Mouse (Mus musculus): ENCODE data around the gene Krt84. TPM values are rescaled to one million over a fixed set of nuclear protein-coding genes. Genes with fewer than 3 reads are reported as not detected.

Krt84 gene
- total RNA-seq, 1 experiment = not detected

DNA sequence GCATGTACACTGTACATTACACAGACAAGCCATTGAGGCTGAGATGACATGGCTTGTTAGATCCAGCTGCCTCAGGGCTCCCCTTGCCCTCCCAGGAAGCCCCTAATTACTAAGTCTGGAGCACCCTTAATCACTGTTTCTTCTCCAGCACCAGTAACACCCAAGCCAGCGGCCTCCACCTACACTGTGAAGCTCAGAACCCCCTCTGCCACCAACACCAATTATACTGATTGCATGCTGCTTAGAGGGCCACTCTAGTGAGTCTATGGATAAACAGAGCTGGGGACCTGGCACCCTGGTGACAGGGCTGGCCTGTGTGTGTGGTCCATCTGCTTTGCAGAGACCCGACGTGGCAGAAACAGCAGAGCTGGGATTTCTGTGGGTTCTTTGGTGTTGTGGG lies 11.9 kb upstream of the Krt84 start:
- no peaks in the 10 kb centered on the region for H3K36me3 ChIP-seq (ENCODE audit: control insufficient read depth, insufficient read depth, low read length, poor library complexity, severe bottlenecking)
- peaks cover 0 to 5% of the 10 kb centered on the region in 2 experiments; a peak in 1 of 4 replicates for H3K4me1 ChIP-seq (ENCODE audit: control insufficient read depth in 2 of 2, insufficient read depth in 2 of 2, low read length in 2 of 2, poor library complexity in 1 of 2)
- no peak overlapping the region for H3K9ac ChIP-seq (ENCODE audit: insufficient read depth, low read depth, low read length, poor library complexity, severe bottlenecking)
- no peaks in the 10 kb centered on the region for H3K9me3 ChIP-seq (ENCODE audit: control insufficient read depth, insufficient read depth, low read depth, low read length)
- DNase-seq (ENCODE audit: low read depth, low spot score) = no peak
- no peak overlapping the region for H3K27ac ChIP-seq (ENCODE audit: insufficient read depth, low read depth, low read length, poor library complexity, severe bottlenecking)
- in situ Hi-C loops (cut with MboI; ENCODE audit: low sequenced_read_pairs in 2 of 2, unreplicated experiment in 2 of 2) = no loop called here
- no peak for TF ChIP-seq HCFC1 (IDR thresholded peaks at IDR 0.05; ENCODE audit: borderline replicate concordance, insufficient read depth, low read length)
- TF ChIP-seq CHD2 (IDR thresholded peaks at IDR 0.05; ENCODE audit: low read depth, low read length) = no peak
- TF ChIP-seq MAFK (IDR thresholded peaks at IDR 0.05; ENCODE audit: insufficient read depth, low read depth, low read length) = no peak
- H3K4me3 ChIP-seq (ENCODE audit: insufficient read depth in 1 of 2, low read depth in 1 of 2, low read length in 2 of 2, poor library complexity in 1 of 2, severe bottlenecking in 1 of 2) = no peak overlapping the region

DNA sequence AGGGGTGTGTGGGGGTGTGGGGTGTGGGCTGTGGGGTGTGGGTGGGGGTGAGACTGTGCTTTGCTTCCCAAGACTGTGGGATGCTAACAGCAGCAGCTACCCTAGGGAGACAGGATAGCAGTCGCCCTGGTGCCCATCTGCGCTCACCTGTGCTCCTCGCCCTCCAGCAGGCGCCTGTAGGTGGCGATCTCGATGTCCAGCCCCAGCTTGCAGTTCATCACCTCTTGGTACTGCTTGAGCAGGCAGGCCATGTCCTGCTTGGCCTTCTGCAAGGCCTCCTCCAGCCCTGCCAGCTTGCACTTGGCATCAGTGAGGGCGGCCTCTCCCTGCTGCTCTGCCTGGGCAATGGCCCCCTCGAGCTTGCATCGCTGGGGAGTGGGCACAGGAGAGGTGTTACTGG lies 9.9 kb upstream of the Krt84 start:
- DNase-seq (ENCODE audit: low read depth, low spot score) = no peak
- Histone ChIP-seq H3K4me3 (ENCODE audit: insufficient read depth in 1 of 2, low read depth in 1 of 2, low read length in 2 of 2, poor library complexity in 1 of 2, severe bottlenecking in 1 of 2) (no peak overlapping the region), H3K9ac (ENCODE audit: insufficient read depth, low read depth, low read length, poor library complexity, severe bottlenecking) (no peak overlapping the region), H3K27ac (ENCODE audit: insufficient read depth, low read depth, low read length, poor library complexity, severe bottlenecking) (no peak overlapping the region), H3K4me1 (ENCODE audit: control insufficient read depth in 2 of 2, insufficient read depth in 2 of 2, low read length in 2 of 2, poor library complexity in 1 of 2) (peaks cover 0 to 5% of the 10 kb centered on the region in 2 experiments; a peak in 1 of 4 replicates), H3K9me3 (ENCODE audit: control insufficient read depth, insufficient read depth, low read depth, low read length) (no peaks in the 10 kb centered on the region), H3K36me3 (ENCODE audit: control insufficient read depth, insufficient read depth, low read length, poor library complexity, severe bottlenecking) (no peaks in the 10 kb centered on the region)
- TF ChIP-seq MAFK (IDR thresholded peaks at IDR 0.05; ENCODE audit: insufficient read depth, low read depth, low read length) (no peak), ZC3H11A (IDR thresholded peaks at IDR 0.05; ENCODE audit: borderline replicate concordance, low read depth, low read length) (no peak), CHD2 (IDR thresholded peaks at IDR 0.05; ENCODE audit: low read depth, low read length) (no peak)
- in situ Hi-C loops (cut with MboI; ENCODE audit: low sequenced_read_pairs in 2 of 2, unreplicated experiment in 2 of 2) = no loop called here

DNA sequence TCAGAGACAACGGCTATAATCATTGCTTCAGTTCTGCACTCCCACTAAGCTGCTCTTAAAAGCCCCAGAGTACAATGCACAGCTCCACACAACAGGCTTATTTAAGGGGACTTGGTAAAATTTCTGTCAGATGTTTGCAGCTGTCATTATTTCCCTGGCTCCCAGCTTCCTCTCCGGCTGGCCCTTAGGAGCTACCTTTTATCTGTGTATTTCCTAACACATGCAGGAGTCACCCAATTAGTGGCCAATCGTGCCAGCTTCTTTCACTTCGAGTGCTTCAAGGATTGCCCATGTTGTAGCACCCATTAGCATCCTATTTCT lies 5.9 kb upstream of the Krt84 start:
- DNase-seq (ENCODE audit: low read depth, low spot score) = no peak
- H3K27ac ChIP-seq (ENCODE audit: insufficient read depth, low read depth, low read length, poor library complexity, severe bottlenecking) = no peak overlapping the region
- no peaks in the 10 kb centered on the region for H3K9me3 ChIP-seq (ENCODE audit: control insufficient read depth, insufficient read depth, low read depth, low read length)
- TF ChIP-seq HCFC1 (IDR thresholded peaks at IDR 0.05; ENCODE audit: borderline replicate concordance, insufficient read depth, low read length) (no peak), ZNF384 (IDR thresholded peaks at IDR 0.05; ENCODE audit: low read depth, low read length) (no peak), MAFK (IDR thresholded peaks at IDR 0.05; ENCODE audit: insufficient read depth, low read depth, low read length) (no peak), CHD2 (IDR thresholded peaks at IDR 0.05; ENCODE audit: low read depth, low read length) (no peak), ZC3H11A (IDR thresholded peaks at IDR 0.05; ENCODE audit: borderline replicate concordance, low read depth, low read length) (no peak)
- H3K36me3 ChIP-seq (ENCODE audit: control insufficient read depth, insufficient read depth, low read length, poor library complexity, severe bottlenecking) = no peaks in the 10 kb centered on the region
- in situ Hi-C loops (cut with MboI; ENCODE audit: low sequenced_read_pairs in 2 of 2, unreplicated experiment in 2 of 2) = no loop called here
- H3K4me1 ChIP-seq (ENCODE audit: control insufficient read depth in 2 of 2, insufficient read depth in 2 of 2, low read length in 2 of 2, poor library complexity in 1 of 2) = peaks cover 0 to 5% of the 10 kb centered on the region in 2 experiments; a peak in 1 of 4 replicates
- no peak overlapping the region for H3K9ac ChIP-seq (ENCODE audit: insufficient read depth, low read depth, low read length, poor library complexity, severe bottlenecking)
- no peak overlapping the region for H3K4me3 ChIP-seq (ENCODE audit: insufficient read depth in 1 of 2, low read depth in 1 of 2, low read length in 2 of 2, poor library complexity in 1 of 2, severe bottlenecking in 1 of 2)

DNA sequence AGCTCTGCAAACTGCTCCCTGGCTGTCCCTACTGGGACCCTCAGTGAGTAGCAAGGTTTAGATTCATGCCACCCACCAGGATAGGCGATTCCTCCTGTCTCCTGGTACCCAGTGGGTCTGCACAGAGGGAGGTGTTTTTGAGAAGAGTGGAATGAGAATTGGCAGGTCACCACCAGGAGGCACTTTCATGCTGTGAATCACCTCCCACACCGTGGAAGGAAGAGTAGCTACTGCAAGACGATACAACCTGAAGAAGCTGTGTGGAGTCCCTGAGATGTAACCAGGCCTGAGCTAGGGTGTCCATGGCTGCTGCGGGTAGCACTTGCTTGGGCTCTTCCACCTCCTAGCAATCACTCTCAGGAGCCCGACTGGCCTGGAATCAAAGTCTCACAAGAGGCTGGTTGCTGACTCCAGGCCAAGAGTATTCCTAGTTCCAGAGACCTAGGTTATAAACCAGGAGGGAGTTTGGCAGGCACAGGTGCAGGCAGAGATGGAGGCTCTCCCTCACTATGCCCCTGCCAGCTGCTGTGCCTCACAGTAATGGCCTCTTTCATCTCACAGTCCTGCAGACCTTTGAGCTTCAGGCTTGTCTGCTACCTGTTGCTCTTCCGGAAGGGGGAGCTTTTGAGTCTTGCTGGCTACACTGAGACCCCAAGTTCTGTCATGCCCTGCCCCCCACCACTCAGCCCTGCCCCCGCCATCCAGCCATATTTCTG lies 5.4 kb upstream of the Krt84 start:
- TF ChIP-seq ZNF384 (IDR thresholded peaks at IDR 0.05; ENCODE audit: low read depth, low read length) = no peak
- no peak for TF ChIP-seq CHD2 (IDR thresholded peaks at IDR 0.05; ENCODE audit: low read depth, low read length)
- in situ Hi-C loops (cut with MboI; ENCODE audit: low sequenced_read_pairs in 2 of 2, unreplicated experiment in 2 of 2) = no loop called here
- DNase-seq (ENCODE audit: low read depth, low spot score) = no peak

More for the DNA sequence above, 5.4 kb upstream of the Krt84 start:
- Histone ChIP-seq H3K9ac (ENCODE audit: insufficient read depth, low read depth, low read length, poor library complexity, severe bottlenecking) (no peak overlapping the region), H3K4me1 (ENCODE audit: control insufficient read depth in 2 of 2, insufficient read depth in 2 of 2, low read length in 2 of 2, poor library complexity in 1 of 2) (peaks cover 0 to 5% of the 10 kb centered on the region in 2 experiments; a peak in 1 of 4 replicates), H3K9me3 (ENCODE audit: control insufficient read depth, insufficient read depth, low read depth, low read length) (no peaks in the 10 kb centered on the region), H3K36me3 (ENCODE audit: control insufficient read depth, insufficient read depth, low read length, poor library complexity, severe bottlenecking) (no peaks in the 10 kb centered on the region), H3K27ac (ENCODE audit: insufficient read depth, low read depth, low read length, poor library complexity, severe bottlenecking) (no peak overlapping the region), H3K4me3 (ENCODE audit: insufficient read depth in 1 of 2, low read depth in 1 of 2, low read length in 2 of 2, poor library complexity in 1 of 2, severe bottlenecking in 1 of 2) (no peak overlapping the region)

Data from ES-E14 (cell line).